Mouse (Mus musculus): ENCODE results near the gene Gm11042.

DNA sequence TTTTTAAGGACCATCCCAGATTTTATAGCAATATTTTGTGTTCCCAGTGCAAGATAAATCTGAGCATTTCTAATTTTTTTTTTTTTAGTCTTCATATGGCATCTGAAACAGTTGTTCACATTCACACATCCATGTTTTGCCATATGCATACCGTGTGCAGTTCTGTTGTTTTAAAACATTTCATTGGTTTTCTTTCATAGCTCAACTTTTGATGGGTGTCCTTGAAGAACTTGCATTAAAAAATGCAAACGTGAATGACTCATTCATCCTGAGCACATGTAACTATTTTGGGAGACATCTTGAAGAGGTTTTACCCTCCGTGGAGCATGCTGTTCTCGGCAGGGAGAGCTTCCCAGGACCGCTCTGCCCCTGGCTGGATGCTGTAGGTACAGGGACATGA lies 38.9 kb downstream of the Gm11042 start:
- TF ChIP-seq CTCF (IDR thresholded peaks at IDR 0.05) (no peak), EP300 (IDR thresholded peaks at IDR 0.05) (no peak)
